Mouse (Mus musculus): Measurements from ENCODE around the gene Xrcc5. TPM values are rescaled to one million over a fixed set of nuclear protein-coding genes. Genes with fewer than 3 reads are reported as not detected.

Gene Xrcc5
- polyA plus RNA-seq, 1 experiment from 2014 or later = 24.0 TPM

GRCm38 (mm10) chr1:72360809-72361208, 53.6 kb downstream of the Xrcc5 start:
- H3K4me2 ChIP-seq = no peak overlapping the region
- no peaks in the 10 kb centered on the region for H3K9me3 ChIP-seq (replicated peaks)
- DNase-seq = no peak
- H3K27me3 ChIP-seq = no peaks in the 10 kb centered on the region
- 79% methylated on average over 4 of the region's 4 CpGs for WGBS (ENCODE audit: insufficient replicate concordance)
- no peak overlapping the region for H3K4me3 ChIP-seq (replicated peaks)
- peaks cover 14% of the 10 kb centered on the region for H3K36me3 ChIP-seq
- ATAC-seq (ENCODE audit: low read depth) = no peak
- H3K4me1 ChIP-seq (replicated peaks) = no peaks in the 10 kb centered on the region
- H3K27ac ChIP-seq = no peak overlapping the region
- H3K9ac ChIP-seq = no peak overlapping the region

DNA sequence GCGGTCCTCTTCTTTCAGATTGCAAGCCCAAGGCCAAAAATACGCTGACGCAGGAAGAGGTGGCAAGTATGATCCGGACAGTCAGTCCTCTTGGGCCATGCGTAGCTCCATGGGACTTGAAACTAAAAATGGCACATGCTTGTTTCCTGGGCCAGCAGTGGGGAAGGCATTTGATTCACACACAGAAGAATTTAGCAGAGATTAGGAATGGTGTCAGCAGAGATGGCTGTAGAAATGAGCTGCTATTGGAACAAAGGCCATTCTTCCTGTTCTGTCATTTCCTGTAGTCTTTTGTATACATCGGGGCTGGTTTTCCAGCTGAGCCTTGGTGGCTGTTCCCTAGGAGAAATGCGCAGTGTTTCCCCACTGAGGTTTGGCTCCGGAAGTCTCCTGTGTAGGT, 57.4 kb downstream of the Xrcc5 start:
- DNase-seq = no peak
- no peak for ATAC-seq (ENCODE audit: low read depth)
- H3K4me1 ChIP-seq (replicated peaks) = no peaks in the 10 kb centered on the region

DNA sequence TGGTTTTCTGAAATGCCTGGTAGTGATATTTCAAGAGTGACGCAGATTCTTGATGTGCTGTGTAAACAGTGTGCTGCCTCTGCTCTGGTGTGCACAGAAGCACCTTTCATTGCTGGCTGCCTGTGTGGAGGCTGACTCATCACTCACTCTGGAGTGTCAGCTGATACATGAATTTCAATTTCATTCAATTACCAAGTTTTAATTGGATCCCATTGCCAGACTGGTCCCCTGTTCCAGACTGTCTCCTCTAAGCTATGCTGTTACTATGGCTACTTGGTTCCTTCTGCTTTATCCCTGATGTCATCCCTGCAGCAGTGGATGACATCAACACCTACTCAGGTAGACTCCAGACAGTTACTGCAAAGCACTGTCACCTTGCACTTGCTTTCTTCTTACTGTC, 65.3 kb downstream of the Xrcc5 start:
- Histone ChIP-seq H3K4me3 (replicated peaks) (no peak overlapping the region), H3K9me3 (replicated peaks) (no peaks in the 10 kb centered on the region), H3K4me2 (no peak overlapping the region), H3K9ac (no peak overlapping the region), H3K36me3 (peaks cover 20% of the 10 kb centered on the region), H3K27me3 (no peaks in the 10 kb centered on the region), H3K4me1 (replicated peaks) (no peaks in the 10 kb centered on the region), H3K27ac (no peak overlapping the region)
- no peak for DNase-seq
- WGBS (ENCODE audit: insufficient replicate concordance) = 76% methylated on average over 1 of the region's 1 CpGs
- ATAC-seq (ENCODE audit: low read depth) = no peak

More for the DNA sequence above, 57.4 kb downstream of the Xrcc5 start:
- Histone ChIP-seq H3K9ac (no peak overlapping the region), H3K27ac (no peak overlapping the region), H3K4me3 (replicated peaks) (no peak overlapping the region), H3K36me3 (peaks cover 16% of the 10 kb centered on the region), H3K27me3 (no peaks in the 10 kb centered on the region), H3K4me2 (no peak overlapping the region), H3K9me3 (replicated peaks) (no peaks in the 10 kb centered on the region)
- 67% methylated on average over 8 of the region's 8 CpGs for WGBS (ENCODE audit: insufficient replicate concordance)

DNA sequence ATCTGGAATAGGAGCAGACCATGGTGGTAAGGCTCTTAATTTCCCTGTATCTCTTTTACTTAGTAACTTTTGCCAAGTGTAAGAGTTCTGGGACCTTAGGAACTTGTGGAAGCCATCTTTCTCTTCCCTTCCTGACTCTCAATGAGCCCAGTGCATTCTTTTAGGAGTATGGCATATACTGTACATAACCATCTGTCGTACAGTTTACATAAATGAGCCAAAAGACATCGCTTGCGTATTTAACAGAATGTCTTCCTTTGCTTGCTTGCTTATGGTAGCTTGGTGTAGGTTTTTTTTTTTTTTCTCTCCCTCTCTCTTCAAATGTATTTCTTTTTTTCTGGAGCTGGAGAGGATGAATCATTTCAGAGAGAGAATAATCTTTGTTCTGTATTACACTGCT, 65.7 kb downstream of the Xrcc5 start:
- Histone ChIP-seq H3K9me3 (replicated peaks) (no peaks in the 10 kb centered on the region), H3K9ac (no peak overlapping the region), H3K4me2 (no peak overlapping the region), H3K27ac (no peak overlapping the region), H3K4me3 (replicated peaks) (no peak overlapping the region), H3K27me3 (no peaks in the 10 kb centered on the region), H3K36me3 (peaks cover 20% of the 10 kb centered on the region), H3K4me1 (replicated peaks) (no peaks in the 10 kb centered on the region)
- DNase-seq (no peak), ATAC-seq (ENCODE audit: low read depth) (no peak)
- 83% methylated on average over 3 of the region's 3 CpGs for WGBS (ENCODE audit: insufficient replicate concordance)

GRCm38 (mm10) chr1:72373648-72374047, 66.4 kb downstream of the Xrcc5 start:
- DNase-seq (no peak), ATAC-seq (ENCODE audit: low read depth) (no peak)
- Histone ChIP-seq H3K36me3 (peaks cover 18% of the 10 kb centered on the region), H3K9me3 (replicated peaks) (no peaks in the 10 kb centered on the region), H3K27me3 (no peaks in the 10 kb centered on the region), H3K27ac (no peak overlapping the region), H3K4me3 (replicated peaks) (no peak overlapping the region), H3K4me1 (replicated peaks) (no peaks in the 10 kb centered on the region), H3K9ac (no peak overlapping the region), H3K4me2 (no peak overlapping the region)
- 67% methylated on average over 6 of the region's 6 CpGs for WGBS (ENCODE audit: insufficient replicate concordance)

DNA sequence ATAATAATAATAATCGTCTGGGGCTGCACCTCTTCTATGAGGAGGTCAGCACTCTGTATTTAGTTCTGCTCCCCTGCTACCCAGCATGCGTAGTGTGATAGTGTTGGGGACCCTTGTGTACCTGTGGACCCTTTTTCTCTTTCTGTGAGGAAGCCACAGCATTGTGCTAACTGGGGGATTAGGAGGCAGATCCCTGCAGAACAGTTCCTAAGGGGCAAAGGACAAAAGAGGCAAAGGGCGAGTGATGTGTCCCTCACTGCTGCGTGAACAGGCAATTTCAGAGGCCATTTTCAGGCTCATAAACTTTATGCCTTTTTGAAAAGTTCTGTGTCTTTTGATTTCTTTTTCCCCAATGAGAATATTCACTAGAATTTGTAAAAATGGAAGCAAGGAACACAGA, 66.8 kb downstream of the Xrcc5 start:
- H3K9ac ChIP-seq = no peak overlapping the region
- no peak for DNase-seq
- no peak for ATAC-seq (ENCODE audit: low read depth)
- H3K9me3 ChIP-seq (replicated peaks) = no peaks in the 10 kb centered on the region
- peaks cover 18% of the 10 kb centered on the region for H3K36me3 ChIP-seq
- no peaks in the 10 kb centered on the region for H3K27me3 ChIP-seq
- H3K4me3 ChIP-seq (replicated peaks) = no peak overlapping the region
- no peak overlapping the region for H3K27ac ChIP-seq
- no peak overlapping the region for H3K4me2 ChIP-seq
- no peaks in the 10 kb centered on the region for H3K4me1 ChIP-seq (replicated peaks)
- 74% methylated on average over 4 of the region's 4 CpGs for WGBS (ENCODE audit: insufficient replicate concordance)

- Histone ChIP-seq H3K9me3 (replicated peaks) (no peaks in the 10 kb centered on the region), H3K9ac (no peak overlapping the region), H3K27ac (no peak overlapping the region), H3K4me1 (replicated peaks) (no peaks in the 10 kb centered on the region), H3K36me3 (peaks cover 14% of the 10 kb centered on the region), H3K27me3 (no peaks in the 10 kb centered on the region), H3K4me3 (replicated peaks) (no peak overlapping the region), H3K4me2 (no peak overlapping the region)
- ATAC-seq (ENCODE audit: low read depth) = no peak
- DNase-seq = no peak
- WGBS (ENCODE audit: insufficient replicate concordance) = 85% methylated on average over 4 of the region's 4 CpGs
Observed at GRCm38 (mm10) chr1:72378151-72378550, 70.9 kb downstream of the Xrcc5 start.

GRCm38 (mm10) chr1:72379752-72380353, 72.6 kb downstream of the Xrcc5 start:
- DNase-seq = no peak
- H3K36me3 ChIP-seq = peaks cover 15% of the 10 kb centered on the region
- ATAC-seq (ENCODE audit: low read depth) = no peak
- H3K27me3 ChIP-seq = no peaks in the 10 kb centered on the region
- H3K9me3 ChIP-seq (replicated peaks) = no peaks in the 10 kb centered on the region
- H3K4me2 ChIP-seq = no peak overlapping the region
- no peak overlapping the region for H3K27ac ChIP-seq
- H3K4me3 ChIP-seq (replicated peaks) = no peak overlapping the region
- no peak overlapping the region for H3K9ac ChIP-seq
- no peaks in the 10 kb centered on the region for H3K4me1 ChIP-seq (replicated peaks)
- 83% methylated on average over 11 of the region's 11 CpGs for WGBS (ENCODE audit: insufficient replicate concordance)

- H3K9me3 ChIP-seq (replicated peaks) = no peaks in the 10 kb centered on the region
- no peaks in the 10 kb centered on the region for H3K4me1 ChIP-seq (replicated peaks)
- no peaks in the 10 kb centered on the region for H3K27me3 ChIP-seq
- DNase-seq (no peak), ATAC-seq (ENCODE audit: low read depth) (no peak)
- H3K9ac ChIP-seq = no peak overlapping the region
- no peak overlapping the region for H3K27ac ChIP-seq
- H3K36me3 ChIP-seq = peaks cover 18% of the 10 kb centered on the region
- H3K4me2 ChIP-seq = no peak overlapping the region
- 86% methylated on average over 3 of the region's 3 CpGs for WGBS (ENCODE audit: insufficient replicate concordance)
- H3K4me3 ChIP-seq (replicated peaks) = no peak overlapping the region
Observed at GRCm38 (mm10) chr1:72380544-72380943, 73.3 kb downstream of the Xrcc5 start.

DNA sequence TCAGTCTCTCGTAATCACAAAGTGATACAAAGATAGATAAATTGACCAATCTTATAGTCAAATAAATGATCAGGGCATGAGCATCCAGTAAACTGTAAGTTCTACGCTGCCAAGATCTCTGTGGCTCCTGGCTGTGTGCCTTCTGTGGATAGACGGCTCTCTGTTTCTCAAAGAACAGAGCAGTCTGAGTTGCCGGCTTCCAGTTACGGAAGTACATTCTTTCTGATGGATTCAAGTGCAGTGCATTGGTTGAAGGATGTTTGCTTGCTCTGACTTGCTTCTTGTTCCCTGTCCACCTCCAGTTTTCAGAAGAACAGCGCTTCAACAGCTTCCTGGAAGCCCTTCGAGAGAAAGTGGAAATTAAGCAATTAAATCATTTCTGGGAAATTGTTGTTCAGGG, 75.8 kb downstream of the Xrcc5 start:
- ATAC-seq (ENCODE audit: low read depth) (no peak), DNase-seq (no peak)
- no peak overlapping the region for H3K27ac ChIP-seq
- 85% methylated on average over 7 of the region's 7 CpGs for WGBS (ENCODE audit: insufficient replicate concordance)
- no peak overlapping the region for H3K4me2 ChIP-seq
- no peak overlapping the region for H3K4me3 ChIP-seq (replicated peaks)
- no peaks in the 10 kb centered on the region for H3K9me3 ChIP-seq (replicated peaks)
- no peaks in the 10 kb centered on the region for H3K4me1 ChIP-seq (replicated peaks)
- peaks cover 26% of the 10 kb centered on the region for H3K36me3 ChIP-seq
- H3K27me3 ChIP-seq = no peaks in the 10 kb centered on the region
- no peak overlapping the region for H3K9ac ChIP-seq

DNA sequence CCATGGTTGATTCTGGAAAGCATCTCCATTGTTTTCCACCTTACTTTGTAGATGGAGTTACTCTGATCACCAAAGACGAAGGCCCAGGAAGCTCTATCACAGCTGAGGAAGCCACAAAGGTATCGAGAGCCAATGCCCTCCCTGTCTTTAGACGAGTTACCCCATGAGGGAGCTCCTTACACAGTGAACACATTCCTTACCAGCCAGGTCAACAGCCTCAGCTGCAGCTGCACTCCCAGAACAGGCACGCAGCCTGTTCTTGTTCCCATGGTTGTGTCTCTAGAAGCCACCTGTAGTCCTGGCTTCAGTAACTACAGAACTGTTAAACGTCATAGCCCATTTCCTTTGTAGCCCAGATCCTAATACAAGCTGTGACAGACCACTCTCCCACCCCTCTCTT, 76.4 kb downstream of the Xrcc5 start:
- Histone ChIP-seq H3K4me1 (replicated peaks) (no peaks in the 10 kb centered on the region), H3K9me3 (replicated peaks) (no peaks in the 10 kb centered on the region)
- WGBS (ENCODE audit: insufficient replicate concordance) = 83% methylated on average over 5 of the region's 5 CpGs

DNA sequence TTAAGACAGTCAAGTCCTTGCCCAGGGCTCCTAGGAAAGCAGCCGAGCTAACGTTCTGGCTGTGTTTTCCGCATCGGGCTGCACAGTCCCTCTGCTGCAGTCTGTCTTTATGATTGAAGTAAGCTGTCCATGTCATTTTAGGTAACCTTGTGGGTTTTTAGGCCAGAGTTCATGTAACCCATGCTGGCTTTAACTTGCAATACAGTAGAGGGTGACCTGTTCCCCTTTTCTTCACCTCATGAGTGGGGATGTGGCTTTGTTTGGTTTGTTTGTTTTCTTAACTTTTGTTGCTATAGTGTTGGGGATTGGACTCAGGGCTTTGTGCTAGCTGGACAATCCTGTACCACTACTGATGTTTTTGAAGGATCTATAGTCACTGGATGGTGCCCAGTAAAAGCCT, 83.2 kb downstream of the Xrcc5 start:
- Histone ChIP-seq H3K4me2 (no peak overlapping the region), H3K9ac (no peak overlapping the region), H3K4me1 (replicated peaks) (no peaks in the 10 kb centered on the region), H3K36me3 (peaks cover 14% of the 10 kb centered on the region), H3K9me3 (replicated peaks) (no peaks in the 10 kb centered on the region), H3K27ac (no peak overlapping the region), H3K4me3 (replicated peaks) (no peak overlapping the region), H3K27me3 (no peaks in the 10 kb centered on the region)
- ATAC-seq (ENCODE audit: low read depth) = no peak
- no peak for DNase-seq
- 89% methylated on average over 4 of the region's 4 CpGs for WGBS (ENCODE audit: insufficient replicate concordance)

More for the DNA sequence above, 76.4 kb downstream of the Xrcc5 start:
- Histone ChIP-seq H3K4me3 (replicated peaks) (no peak overlapping the region), H3K4me2 (no peak overlapping the region), H3K9ac (no peak overlapping the region), H3K27me3 (no peaks in the 10 kb centered on the region), H3K27ac (no peak overlapping the region), H3K36me3 (peaks cover 26% of the 10 kb centered on the region)
- no peak for DNase-seq
- no peak for ATAC-seq (ENCODE audit: low read depth)

Measured in liver, embryonic 13.5 days (tissue).